Mouse (Mus musculus) ES-E14 (cell line): ENCODE results near the gene Rfx7.

Experiments used
- CHD2 ChIP-seq: IDR thresholded peaks from 2 replicates; pipeline ENCODE4 v1.6.1; 2014; ENCODE audit warnings: mild to moderate bottlenecking, low read depth, low read length, inconsistent platforms
- HCFC1 ChIP-seq: IDR thresholded peaks from 2 replicates; pipeline ENCODE4 v1.6.1; 2012; ENCODE audit warnings: low read length, inconsistent platforms, borderline replicate concordance; ENCODE audit not compliant: insufficient read depth
- MAFK ChIP-seq: IDR thresholded peaks from 2 replicates; pipeline ENCODE4 v1.6.1; 2014; ENCODE audit warnings: mild to moderate bottlenecking, low read depth, low read length, inconsistent platforms; ENCODE audit not compliant: insufficient read depth
- ZC3H11A ChIP-seq: IDR thresholded peaks from 2 replicates; pipeline ENCODE4 v1.6.1; 2012; ENCODE audit warnings: low read depth, mild to moderate bottlenecking, inconsistent platforms, low read length, borderline replicate concordance
- ZNF384 ChIP-seq: IDR thresholded peaks from 2 replicates; pipeline ENCODE4 v1.6.1; 2012; ENCODE audit warnings: low read depth, low read length, inconsistent platforms

GRCm38 (mm10) chr9:72530824-72531223, 1.2 kb upstream of the Rfx7 start:
- TF ChIP-seq ZNF384 (no peak), MAFK (no peak), HCFC1 (no peak), ZC3H11A (no peak), CHD2 (no peak)
